Mouse (Mus musculus) ES-E14 (cell line): ENCODE measurements at regions not wholly inside any gene's neighbourhood (a gene's known extent, or its start where the extent isn't known, plus 50 kb on each side); places are given as distances from the start of the nearest gene placed in this dataset.

Experiments used
- DNase-seq: peaks from one replicate; pipeline ENCODE4 v3.0.0-alpha.2; 2013; ENCODE audit warnings: low read depth, low spot score
- H3K27ac ChIP-seq: 2 replicates; pipeline ENCODE4 v1.5.1; 2012; ENCODE audit warnings: low read depth, mild to moderate bottlenecking, low read length, moderate library complexity, mixed read lengths; ENCODE audit not compliant: poor library complexity, insufficient read depth, severe bottlenecking
- H3K36me3 ChIP-seq: 2 replicates; pipeline ENCODE4 v1.6.1; 2012; ENCODE audit warnings: mild to moderate bottlenecking, low read length, moderate library complexity, mixed read lengths; ENCODE audit not compliant: control insufficient read depth, poor library complexity, insufficient read depth, severe bottlenecking
- H3K4me1 ChIP-seq, 2 experiments: fragments of 150-350 bp in 1 of 2; sonication (generic) in 1 of 2; 2 replicates each; pipeline ENCODE4 v1.6.1; 2012; ENCODE audit warnings: low read length in 2 of 2, mild to moderate bottlenecking in 1 of 2, mixed read lengths in 1 of 2; ENCODE audit not compliant: control insufficient read depth in 2 of 2, insufficient read depth in 2 of 2, poor library complexity in 1 of 2
- H3K4me3 ChIP-seq, 2 experiments: fragments of 150-350 bp in 1 of 2; sonication (generic) in 1 of 2; 2 replicates each; pipeline ENCODE4 v1.5.1; 2012; ENCODE audit warnings: low read length in 2 of 2, low read depth in 1 of 2, mild to moderate bottlenecking in 1 of 2, mixed read lengths in 1 of 2; ENCODE audit not compliant: insufficient read depth in 1 of 2, poor library complexity in 1 of 2, severe bottlenecking in 1 of 2
- H3K9ac ChIP-seq: 2 replicates; pipeline ENCODE4 v1.6.1; 2012; ENCODE audit warnings: low read depth, mild to moderate bottlenecking, low read length, mixed read lengths; ENCODE audit not compliant: poor library complexity, insufficient read depth, severe bottlenecking
- H3K9me3 ChIP-seq: fragments of 150-350 bp; sonication (generic); 2 replicates; pipeline ENCODE4 v1.6.1; 2012; ENCODE audit warnings: low read depth, mild to moderate bottlenecking, low read length; ENCODE audit not compliant: control insufficient read depth, insufficient read depth
- CHD2 ChIP-seq: IDR thresholded peaks from 2 replicates; pipeline ENCODE4 v1.6.1; 2014; ENCODE audit warnings: mild to moderate bottlenecking, low read depth, low read length, inconsistent platforms
- HCFC1 ChIP-seq: IDR thresholded peaks from 2 replicates; pipeline ENCODE4 v1.6.1; 2012; ENCODE audit warnings: low read length, inconsistent platforms, borderline replicate concordance; ENCODE audit not compliant: insufficient read depth
- MAFK ChIP-seq: IDR thresholded peaks from 2 replicates; pipeline ENCODE4 v1.6.1; 2014; ENCODE audit warnings: mild to moderate bottlenecking, low read depth, low read length, inconsistent platforms; ENCODE audit not compliant: insufficient read depth
- ZC3H11A ChIP-seq: IDR thresholded peaks from 2 replicates; pipeline ENCODE4 v1.6.1; 2012; ENCODE audit warnings: low read depth, mild to moderate bottlenecking, inconsistent platforms, low read length, borderline replicate concordance
- ZNF384 ChIP-seq: IDR thresholded peaks from 2 replicates; pipeline ENCODE4 v1.6.1; 2012; ENCODE audit warnings: low read depth, low read length, inconsistent platforms
- in situ Hi-C, 2 experiments: fragments of 600-800 bp; cut with MboI; formaldehyde crosslinking; loops; one replicate each; pipeline ENCODE4 v1.15.1; 2025; ENCODE audit warnings: low sequenced_read_pairs in 2 of 2, inconsistent platforms in 1 of 2; ENCODE audit not compliant: unreplicated experiment in 2 of 2

GRCm38 (mm10) chr12:29141855-29142254, 386.3 kb upstream of the Myt1l start:
- no peaks in the 10 kb centered on the region for H3K36me3 ChIP-seq
- no peak for TF ChIP-seq ZNF384
- TF ChIP-seq MAFK: no peak
- no peak for TF ChIP-seq HCFC1
- no peak for TF ChIP-seq CHD2
- no peak for TF ChIP-seq ZC3H11A

GRCm38 (mm10) chr12:29143297-29143696, 384.9 kb upstream of the Myt1l start:
- Histone ChIP-seq H3K4me3 (no peak overlapping the region), H3K4me1 (no peaks in the 10 kb centered on the region), H3K27ac (no peak overlapping the region), H3K9ac (no peak overlapping the region), H3K9me3 (no peaks in the 10 kb centered on the region), H3K36me3 (no peaks in the 10 kb centered on the region)
- in situ Hi-C loops: no loop called here
- TF ChIP-seq ZNF384: no peak
- no peak for TF ChIP-seq HCFC1
- TF ChIP-seq MAFK: no peak
- no peak for TF ChIP-seq CHD2
- TF ChIP-seq ZC3H11A: no peak
- DNase-seq: no peak

More at GRCm38 (mm10) chr12:29141855-29142254, 386.3 kb upstream of the Myt1l start:
- Histone ChIP-seq H3K27ac (no peak overlapping the region), H3K4me1 (no peaks in the 10 kb centered on the region), H3K9me3 (no peaks in the 10 kb centered on the region), H3K4me3 (no peak overlapping the region), H3K9ac (no peak overlapping the region)
- in situ Hi-C loops: no loop called here
- no peak for DNase-seq

- Histone ChIP-seq H3K36me3 (no peaks in the 10 kb centered on the region), H3K4me3 (no peak overlapping the region), H3K4me1 (peaks cover 0 to 2% of the 10 kb centered on the region in 2 experiments; a peak in 1 of 4 replicates), H3K9ac (no peak overlapping the region), H3K27ac (no peak overlapping the region), H3K9me3 (no peaks in the 10 kb centered on the region)
- no peak for DNase-seq
- TF ChIP-seq CHD2 (no peak), ZC3H11A (no peak), HCFC1 (no peak), MAFK (no peak)
- in situ Hi-C loops: no loop called here
Observed at GRCm38 (mm10) chr12:29160920-29161319, 367.3 kb upstream of the Myt1l start.

GRCm38 (mm10) chr12:29161546-29161945, 366.6 kb upstream of the Myt1l start:
- no peaks in the 10 kb centered on the region for H3K9me3 ChIP-seq
- no peak overlapping the region for H3K4me3 ChIP-seq
- no peak overlapping the region for H3K27ac ChIP-seq
- in situ Hi-C loops: no loop called here
- no peak overlapping the region for H3K9ac ChIP-seq
- no peak for TF ChIP-seq ZC3H11A
- no peak for TF ChIP-seq CHD2
- TF ChIP-seq ZNF384: no peak
- no peak for TF ChIP-seq HCFC1
- TF ChIP-seq MAFK: no peak
- DNase-seq: no peak
- peaks cover 0 to 2% of the 10 kb centered on the region in 2 experiments; a peak in 1 of 4 replicates for H3K4me1 ChIP-seq
- H3K36me3 ChIP-seq: no peaks in the 10 kb centered on the region

GRCm38 (mm10) chr12:29164701-29165100, 363.5 kb upstream of the Myt1l start:
- in situ Hi-C loops: no loop called here
- H3K27ac ChIP-seq: no peak overlapping the region
- peaks cover 0 to 2% of the 10 kb centered on the region in 2 experiments; a peak in 1 of 4 replicates for H3K4me1 ChIP-seq
- no peaks in the 10 kb centered on the region for H3K9me3 ChIP-seq
- no peak for DNase-seq
- no peak overlapping the region for H3K9ac ChIP-seq
- no peak for TF ChIP-seq HCFC1
- no peak for TF ChIP-seq CHD2
- TF ChIP-seq ZC3H11A: no peak
- no peak for TF ChIP-seq ZNF384
- TF ChIP-seq MAFK: no peak
- no peaks in the 10 kb centered on the region for H3K36me3 ChIP-seq
- H3K4me3 ChIP-seq: no peak overlapping the region
